Mouse (Mus musculus) intestine, embryonic 16.5 days (tissue): ENCODE measurements around the gene Dcaf7. TPM values are rescaled to one million over a fixed set of nuclear protein-coding genes. Genes with fewer than 3 reads are reported as not detected.
A peak's percentile ranks its signal among the peaks of the same experiment; 100 is the strongest.

Experiments
- ATAC-seq: fragments of 200-750 bp; cut with Nextera tagmentation; 2 replicates; pipeline ENCODE4 v1.8.0; 2017; ENCODE audit warnings: moderate TSS enrichment, moderate library complexity
- H3K27ac ChIP-seq: fragments of 300-500 bp; sonication (generic); 2 replicates; pipeline ENCODE4 v1.5.1; 2014; ENCODE audit warnings: mild to moderate bottlenecking, low read length
- H3K27me3 ChIP-seq: fragments of 300-500 bp; sonication (generic); replicated peaks from 2 replicates; pipeline ENCODE4 v1.6.1; 2014; ENCODE audit warnings: low read length, control low read depth, mixed read lengths; ENCODE audit not compliant: control insufficient read depth, insufficient read depth
- H3K36me3 ChIP-seq: fragments of 300-500 bp; sonication (generic); 2 replicates; pipeline ENCODE4 v1.6.1; 2014; ENCODE audit warnings: low read length, control low read depth; ENCODE audit not compliant: control insufficient read depth, insufficient read depth
- H3K4me1 ChIP-seq: fragments of 300-500 bp; sonication (generic); 2 replicates; pipeline ENCODE4 v1.6.1; 2014; ENCODE audit warnings: low read length, control low read depth, mixed read lengths; ENCODE audit not compliant: control insufficient read depth, insufficient read depth
- H3K4me2 ChIP-seq: fragments of 300-500 bp; sonication (generic); 2 replicates; pipeline ENCODE4 v1.6.1; 2014; ENCODE audit warnings: low read depth, low read length, control low read depth
- H3K4me3 ChIP-seq: fragments of 300-500 bp; sonication (generic); 2 replicates; pipeline ENCODE4 v1.5.1; 2014; ENCODE audit warnings: mild to moderate bottlenecking, low read length
- H3K9ac ChIP-seq: fragments of 300-500 bp; sonication (generic); 2 replicates; pipeline ENCODE4 v1.6.1; 2014; ENCODE audit warnings: low read depth, low read length
- H3K9me3 ChIP-seq: fragments of 300-500 bp; sonication (generic); 2 replicates; pipeline ENCODE4 v1.6.1; 2016; ENCODE audit warnings: low read length, control low read depth; ENCODE audit not compliant: control insufficient read depth
- WGBS: fragments of 180-500 bp; shearing (Covaris S2); extraction: QIAGEN DNeasy Blood & Tissue Kit; methylation state at CpG from one replicate; pipeline ENCODE4 v1.1.7; 2014; 5-methylcytosine and 5-hydroxymethylcytosine counted together
- polyA plus RNA-seq: library from polyadenylated mRNA; unstranded; fragments of >200 nt; fragmentation: Nextera tagmentation; extraction: Ambion mirVana; gene quantifications from 2 replicates; pipeline ENCODE4 v1.2.1, GENCODE M21; 2015

The Dcaf7 gene
- polyA plus RNA-seq, result 42.7 and 48.0 TPM in 2 replicates

- Histone ChIP-seq H3K9me3 (no peaks in the 10 kb centered on the region), H3K36me3 (no peaks in the 10 kb centered on the region), H3K4me2 (peak within 1 kb of the TSS; percentile 86), H3K4me3 (peak within 1 kb of the TSS; percentile 99), H3K9ac (peak within 1 kb of the TSS; percentile 97), H3K27me3 (no peaks in the 10 kb centered on the region), H3K27ac (peak within 1 kb of the TSS; percentile 89), H3K4me1 (peaks cover 13% of the 10 kb centered on the region)
- ATAC-seq, result peak; percentile 99
- WGBS, result under 1% methylated on average over 66 of the region's 66 CpGs
Measured at GRCm38 (mm10) chr11:106036548-106037417, at the start of gene Dcaf7. TSS of gene Dcaf7 (plus strand) at chr11:106036872.

GRCm38 (mm10) chr11:105987446-105987845 lies 49.2 kb upstream of the Dcaf7 start:
- no peak overlapping the region for H3K27ac ChIP-seq
- 71% methylated on average over 6 of the region's 6 CpGs for WGBS

GRCm38 (mm10) chr11:105989446-105989845 lies 47.2 kb upstream of the Dcaf7 start:
- no peak for ATAC-seq
- Histone ChIP-seq H3K9me3 (no peaks in the 10 kb centered on the region), H3K4me1 (no peaks in the 10 kb centered on the region; the same call in 1 of the 2 replicates), H3K4me2 (no peak overlapping the region), H3K36me3 (no peaks in the 10 kb centered on the region), H3K27me3 (no peaks in the 10 kb centered on the region), H3K4me3 (no peak overlapping the region), H3K27ac (no peak overlapping the region), H3K9ac (no peak overlapping the region)
- WGBS, result 71% methylated on average over 6 of the region's 6 CpGs

More at GRCm38 (mm10) chr11:105987446-105987845, 49.2 kb upstream of the Dcaf7 start:
- ATAC-seq, result no peak
- Histone ChIP-seq H3K9me3 (no peaks in the 10 kb centered on the region), H3K4me2 (no peak overlapping the region), H3K9ac (no peak overlapping the region), H3K36me3 (no peaks in the 10 kb centered on the region), H3K4me3 (no peak overlapping the region), H3K4me1 (no peaks in the 10 kb centered on the region; the same call in 1 of the 2 replicates), H3K27me3 (no peaks in the 10 kb centered on the region)

- no peak overlapping the region for H3K27ac ChIP-seq
- no peaks in the 10 kb centered on the region for H3K36me3 ChIP-seq
- no peaks in the 10 kb centered on the region for H3K27me3 ChIP-seq
- H3K4me3 ChIP-seq, result no peak overlapping the region
- H3K4me1 ChIP-seq, result no peaks in the 10 kb centered on the region; the same call in 1 of the 2 replicates
- no peak overlapping the region for H3K9ac ChIP-seq
- H3K4me2 ChIP-seq, result no peak overlapping the region
- WGBS, result 53% methylated on average over 2 of the region's 2 CpGs
- no peak for ATAC-seq
- no peaks in the 10 kb centered on the region for H3K9me3 ChIP-seq
Measured at GRCm38 (mm10) chr11:105990231-105990630, 46.4 kb upstream of the Dcaf7 start.

GRCm38 (mm10) chr11:105994375-105994774 lies 42.3 kb upstream of the Dcaf7 start, which contains the start of gene Ace3:
TSS of gene Ace3 (plus strand) at chr11:105994675.
- Histone ChIP-seq H3K4me2 (no peak within 1 kb of the TSS), H3K9me3 (no peaks in the 10 kb centered on the region), H3K9ac (no peak within 1 kb of the TSS), H3K27me3 (no peaks in the 10 kb centered on the region), H3K27ac (no peak within 1 kb of the TSS), H3K36me3 (no peaks in the 10 kb centered on the region), H3K4me3 (no peak within 1 kb of the TSS), H3K4me1 (no peaks in the 10 kb centered on the region; the same call in 1 of the 2 replicates)
- 90% methylated on average over 3 of the region's 3 CpGs for WGBS
- no peak for ATAC-seq

GRCm38 (mm10) chr11:106000062-106000461 lies 36.6 kb upstream of the Dcaf7 start:
- Histone ChIP-seq H3K4me3 (no peak overlapping the region), H3K4me2 (no peak overlapping the region), H3K27me3 (no peaks in the 10 kb centered on the region), H3K9ac (no peak overlapping the region), H3K9me3 (no peaks in the 10 kb centered on the region), H3K4me1 (peaks cover 9% of the 10 kb centered on the region), H3K27ac (no peak overlapping the region), H3K36me3 (no peaks in the 10 kb centered on the region)
- 97% methylated on average over 6 of the region's 6 CpGs for WGBS
- no peak for ATAC-seq

- no peak overlapping the region for H3K4me2 ChIP-seq
- H3K4me1 ChIP-seq, result peaks cover 22% of the 10 kb centered on the region
- no peak overlapping the region for H3K27ac ChIP-seq
- no peaks in the 10 kb centered on the region for H3K27me3 ChIP-seq
- no peak for ATAC-seq
- H3K9me3 ChIP-seq, result no peaks in the 10 kb centered on the region
- H3K4me3 ChIP-seq, result no peak overlapping the region
- H3K9ac ChIP-seq, result no peak overlapping the region
- 45% methylated on average over 4 of the region's 4 CpGs for WGBS
- H3K36me3 ChIP-seq, result no peaks in the 10 kb centered on the region
Measured at GRCm38 (mm10) chr11:106001718-106002117, 35.0 kb upstream of the Dcaf7 start.

GRCm38 (mm10) chr11:106004576-106004975 lies 32.1 kb upstream of the Dcaf7 start:
- H3K27me3 ChIP-seq, result no peaks in the 10 kb centered on the region
- ATAC-seq, result peak; percentile 29; the same call in 1 of the 2 replicates

GRCm38 (mm10) chr11:106005970-106006369 lies 30.7 kb upstream of the Dcaf7 start:
- Histone ChIP-seq H3K4me3 (no peak overlapping the region), H3K4me2 (no peak overlapping the region), H3K9me3 (no peaks in the 10 kb centered on the region), H3K4me1 (peaks cover 26% of the 10 kb centered on the region), H3K9ac (no peak overlapping the region), H3K27me3 (no peaks in the 10 kb centered on the region), H3K27ac (0 out of 2 replicates have a peak overlapping the region, but pooled peaks have one; percentile 30), H3K36me3 (no peaks in the 10 kb centered on the region)
- ATAC-seq, result peak; percentile 45
- 19% methylated on average over 5 of the region's 5 CpGs for WGBS

More at GRCm38 (mm10) chr11:106004576-106004975, 32.1 kb upstream of the Dcaf7 start:
- H3K36me3 ChIP-seq, result no peaks in the 10 kb centered on the region
- no peak overlapping the region for H3K4me3 ChIP-seq
- WGBS, result 73% methylated on average over 1 of the region's 1 CpGs
- no peak overlapping the region for H3K9ac ChIP-seq
- 0 out of 2 replicates have a peak overlapping the region, but pooled peaks have one; percentile 23 for H3K27ac ChIP-seq
- H3K9me3 ChIP-seq, result no peaks in the 10 kb centered on the region
- H3K4me2 ChIP-seq, result no peak overlapping the region
- H3K4me1 ChIP-seq, result peaks cover 26% of the 10 kb centered on the region
